Mouse (Mus musculus) ovary, postnatal 10 days (tissue): ENCODE measurements around the gene Zfp385b.
A peak's percentile ranks its signal among the peaks of the same experiment; 100 is the strongest.

Experiments
- DNase-seq: peaks from one replicate; pipeline ENCODE4 v3.0.0; 2022; ENCODE audit warnings: low spot score

The Zfp385b gene

DNA sequence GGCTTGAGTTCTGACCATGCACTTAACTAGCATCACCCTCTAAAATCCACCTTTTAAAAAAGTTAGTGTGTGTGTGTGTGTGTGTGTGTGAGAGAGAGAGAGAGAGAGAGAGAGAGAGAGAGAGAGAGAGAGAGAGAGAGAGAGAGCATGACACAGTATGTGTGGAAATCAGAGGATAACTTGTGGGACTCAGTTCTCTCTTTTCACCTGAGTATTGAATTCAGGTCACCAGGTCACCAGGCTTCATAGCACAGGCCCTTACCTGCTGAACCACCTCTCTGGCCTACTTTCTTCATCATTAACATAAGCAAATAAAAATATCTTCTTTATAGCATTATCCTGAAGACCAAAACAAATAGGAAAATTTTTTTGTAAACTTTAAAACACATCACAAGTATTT is at the start of gene Zfp385b:
TSS of gene Zfp385b (minus strand) at position 101 of the 400 bp plus-strand sequence.
- DNase-seq: no peak

- DNase-seq: no peak
Observed at GRCm38 (mm10) chr2:77863934-77864333, 44.5 kb upstream of the Zfp385b start.

DNA sequence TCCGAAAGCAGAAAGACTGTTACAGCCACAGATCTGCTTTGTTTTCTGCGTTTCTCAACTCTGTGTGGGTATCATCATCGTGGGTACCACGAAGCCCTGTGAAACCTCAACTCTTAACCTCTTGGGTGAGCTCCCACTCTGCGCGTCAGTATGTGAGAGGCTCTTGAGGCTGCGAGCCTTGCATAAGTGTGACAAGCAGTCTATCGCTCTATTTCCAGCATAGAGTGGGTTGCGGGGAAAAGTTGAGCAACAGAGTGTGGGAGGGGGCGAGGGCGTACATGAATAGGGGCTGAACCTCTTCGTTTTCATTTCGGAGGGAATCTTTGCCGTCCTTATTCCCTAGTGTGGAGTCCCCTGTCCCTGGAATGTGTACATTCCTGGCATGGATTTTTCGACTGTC is 44.1 kb upstream of the Zfp385b start:
- no peak for DNase-seq

GRCm38 (mm10) chr2:77841464-77841863 is 22.0 kb upstream of the Zfp385b start:
- DNase-seq: no peak

- DNase-seq: no peak
Observed at GRCm38 (mm10) chr2:77839587-77839986, 20.1 kb upstream of the Zfp385b start.

DNA sequence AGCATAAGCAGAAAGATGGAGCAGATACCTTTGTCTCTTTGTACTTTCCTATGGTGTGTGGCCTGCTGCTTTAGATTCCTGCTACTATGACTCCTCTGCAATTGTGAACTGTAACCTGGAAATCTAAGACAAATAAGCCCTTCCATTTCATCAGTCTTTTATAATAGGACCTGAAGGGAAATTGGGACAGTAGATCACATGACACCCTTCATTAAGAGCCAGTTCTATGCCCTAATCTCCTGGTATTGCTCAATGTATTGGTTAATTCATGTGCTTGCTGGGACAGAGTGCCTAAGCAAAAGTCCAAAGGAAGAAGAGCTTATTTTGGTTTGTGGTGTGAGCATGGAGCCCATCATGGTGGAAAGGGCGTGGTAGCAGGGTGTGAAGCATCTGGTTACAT is 19.2 kb upstream of the Zfp385b start:
- no peak for DNase-seq

DNA sequence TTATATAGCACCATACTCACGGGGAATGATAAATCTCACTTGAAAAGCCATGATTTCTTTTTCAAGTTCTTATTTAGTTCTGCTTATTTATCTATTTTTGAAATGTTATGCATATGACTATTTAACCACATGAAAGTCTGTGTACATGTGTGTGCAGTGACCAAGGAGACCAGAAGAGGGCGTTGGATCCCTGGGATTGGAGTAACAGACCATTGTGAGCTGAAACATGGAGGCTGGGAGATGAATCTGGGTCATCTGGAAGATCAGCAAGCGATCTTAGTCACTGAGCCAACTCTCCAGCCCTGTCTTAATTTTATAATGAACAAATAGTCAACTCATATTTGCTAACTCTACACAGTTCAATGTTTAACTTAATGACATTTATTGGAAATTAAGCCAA is 16.3 kb upstream of the Zfp385b start:
- no peak for DNase-seq

GRCm38 (mm10) chr2:77826133-77826828 is 6.8 kb upstream of the Zfp385b start:
- DNase-seq: no peak

DNA sequence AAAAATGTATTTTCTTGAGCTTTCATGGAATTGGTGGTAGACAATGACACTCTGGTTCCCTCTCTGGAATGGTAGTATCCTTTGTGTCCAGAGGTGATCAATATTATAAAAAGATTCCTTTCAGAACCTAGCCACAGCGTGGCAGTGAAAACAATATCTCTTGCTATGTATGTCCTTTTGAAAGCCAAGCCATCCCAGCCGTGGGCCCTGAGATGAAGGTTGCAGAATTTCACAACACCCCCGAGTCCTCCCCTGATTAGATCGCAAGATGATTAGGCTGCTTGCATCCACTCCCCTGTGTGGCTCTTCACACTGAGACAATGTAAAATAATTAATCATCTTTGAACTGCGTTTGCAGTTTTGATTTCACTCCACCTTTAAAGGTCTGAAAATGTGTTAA is 3.6 kb upstream of the Zfp385b start:
- DNase-seq: no peak

DNA sequence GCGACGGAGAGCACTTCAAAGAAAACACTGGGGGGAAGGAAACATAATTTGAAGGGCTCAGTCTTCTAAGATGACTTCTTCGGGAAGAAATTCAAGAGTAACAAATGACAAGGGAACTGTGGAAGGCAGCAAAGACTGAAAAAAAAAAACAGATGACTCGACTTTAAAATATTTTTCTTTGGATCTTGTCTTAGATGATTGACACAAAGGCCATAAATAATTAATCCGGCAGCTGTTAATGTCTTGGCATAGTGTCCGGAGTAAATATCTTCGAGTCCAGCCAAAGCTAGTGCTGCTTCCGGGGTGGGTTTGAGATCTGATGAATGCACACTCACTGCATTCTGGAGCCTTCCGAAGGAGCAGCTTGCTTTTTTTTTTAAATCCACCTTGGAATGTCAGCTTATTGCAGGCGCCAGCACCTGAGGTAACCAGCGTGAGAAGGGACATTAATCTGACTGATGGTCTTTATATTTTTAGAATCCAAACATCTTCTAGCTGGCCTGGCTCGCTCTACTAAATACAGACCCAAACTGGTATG is 2.0 kb downstream of the Zfp385b start:
- DNase-seq: no peak

GRCm38 (mm10) chr2:77816413-77817314 is 2.8 kb downstream of the Zfp385b start:
- peak; percentile 18 for DNase-seq

DNA sequence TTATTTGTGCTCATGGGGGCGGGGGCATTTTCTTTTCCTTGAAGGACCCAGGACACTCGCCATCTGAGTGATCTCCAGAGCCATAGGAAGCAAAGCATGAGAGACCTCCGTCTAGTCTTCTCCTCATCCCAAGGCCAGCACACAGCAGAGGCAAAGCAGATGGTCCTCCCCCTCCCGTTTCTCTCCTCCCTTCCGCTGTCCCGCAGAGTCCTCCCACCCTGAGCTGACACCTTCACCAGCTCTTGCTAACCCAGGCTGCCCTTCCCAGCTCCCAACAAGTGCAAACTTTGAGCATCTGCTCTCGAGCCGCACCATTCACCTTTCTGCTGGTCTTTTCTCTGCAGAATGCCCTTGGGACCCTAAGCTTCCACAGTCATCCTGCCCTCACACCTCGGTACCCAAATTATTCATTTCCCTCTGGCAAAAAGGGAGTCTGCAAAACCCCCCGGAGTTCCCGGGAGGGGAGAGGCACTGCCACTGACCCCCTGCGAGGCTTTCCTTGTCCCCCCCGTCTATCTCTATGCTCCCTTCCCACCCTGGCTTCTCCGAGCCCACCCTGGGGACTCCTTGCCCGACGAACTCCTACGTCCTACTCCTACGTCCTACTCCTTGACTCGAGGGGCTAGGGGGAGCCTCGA is 3.5 kb downstream of the Zfp385b start:
- peak; percentile 4 for DNase-seq

DNA sequence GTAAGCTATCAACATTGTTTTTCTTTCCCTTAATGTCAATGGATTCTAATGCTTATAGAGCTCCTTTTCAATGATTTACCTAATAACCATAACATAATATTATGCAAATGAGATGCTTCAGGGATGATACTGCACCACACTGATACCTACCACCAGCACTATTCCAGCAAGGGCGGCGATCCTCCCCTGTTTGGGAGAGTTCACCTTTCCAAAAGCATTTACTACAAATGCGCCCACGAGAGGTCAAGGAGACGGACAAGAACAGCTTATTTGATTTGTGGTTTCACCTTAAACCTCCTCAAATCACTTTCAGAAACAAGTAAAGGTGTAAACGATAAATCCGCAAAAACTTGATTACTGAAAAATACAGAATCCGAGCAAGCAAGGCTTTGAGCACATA is 4.5 kb downstream of the Zfp385b start:
- no peak for DNase-seq

DNA sequence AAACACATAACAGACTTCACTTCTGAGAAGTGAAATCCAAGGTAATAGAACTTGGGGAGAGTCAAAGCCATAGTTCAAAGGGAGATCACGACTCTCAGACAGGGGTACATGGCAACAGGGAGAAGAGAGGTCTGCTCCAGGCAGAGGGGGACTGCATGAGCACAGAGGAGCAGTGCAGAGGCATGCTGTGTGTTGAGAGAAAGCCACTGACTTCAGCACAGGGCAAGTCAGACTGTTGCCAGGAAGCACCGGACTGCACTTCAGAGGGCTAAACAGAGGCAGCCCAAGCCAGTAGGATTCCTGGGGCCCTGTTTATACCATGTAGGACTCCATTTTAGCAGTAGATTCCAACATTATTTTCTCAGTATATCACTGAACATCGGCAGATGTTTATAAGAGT is 6.4 kb downstream of the Zfp385b start:
- no peak for DNase-seq

GRCm38 (mm10) chr2:77810748-77811147 is 8.7 kb downstream of the Zfp385b start:
- DNase-seq: no peak

DNA sequence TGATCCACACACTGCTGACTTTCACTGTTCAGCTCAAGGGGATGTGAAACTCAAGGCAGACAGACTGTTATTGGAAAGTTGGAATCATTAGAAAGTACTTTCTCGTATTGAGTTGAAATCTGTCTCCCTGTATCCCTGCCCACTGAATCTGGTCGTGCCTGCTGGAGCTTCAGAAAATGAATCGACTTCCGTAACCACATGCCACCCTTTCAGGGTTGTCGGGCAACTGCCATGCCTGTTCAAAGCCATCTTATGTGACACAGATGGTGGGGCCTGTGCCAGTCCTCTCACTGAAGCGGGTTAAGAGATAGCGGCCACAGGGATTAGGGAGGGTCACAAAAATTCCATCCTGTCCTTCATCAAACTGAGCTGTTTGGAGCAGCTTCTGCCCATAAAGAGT is 14.7 kb downstream of the Zfp385b start:
- no peak for DNase-seq

DNA sequence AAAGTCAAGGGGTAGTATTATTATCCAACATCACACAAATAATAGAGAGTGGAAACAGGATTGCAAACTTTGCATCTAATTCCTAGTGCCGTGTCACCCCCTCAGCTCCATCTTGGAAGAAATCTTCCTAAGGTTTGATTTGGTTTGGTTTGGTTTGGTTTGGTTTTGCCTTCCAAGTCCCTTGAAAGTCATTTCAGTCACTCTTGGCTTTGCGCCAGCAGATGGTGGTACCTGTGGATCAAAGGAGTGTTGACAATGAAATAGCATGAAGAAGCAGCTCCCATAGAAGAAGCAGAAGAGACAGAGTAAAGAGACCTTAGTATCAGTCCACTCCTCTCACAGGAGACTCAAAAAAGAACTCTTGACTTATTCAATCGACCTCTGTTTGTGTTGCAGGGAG is 17.1 kb downstream of the Zfp385b start:
- DNase-seq: no peak

DNA sequence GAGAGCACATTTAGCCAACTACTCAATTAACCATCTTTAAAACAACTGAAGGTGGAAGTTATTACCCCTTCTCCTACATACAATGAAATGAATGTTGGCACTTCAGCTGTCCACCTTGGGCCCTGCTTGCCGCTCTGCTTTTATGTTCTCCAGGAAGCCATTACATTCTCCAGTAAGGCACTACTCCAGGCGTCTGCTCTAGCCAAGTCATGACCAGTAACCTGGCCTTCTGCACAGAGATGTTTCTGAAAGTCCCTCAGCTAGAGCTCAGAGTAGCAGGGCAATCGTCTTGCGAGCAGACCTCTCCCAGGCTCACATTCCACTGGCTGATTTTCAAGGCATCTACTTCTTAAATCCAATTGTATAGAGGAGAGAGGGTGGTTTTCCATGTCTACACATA is 18.0 kb downstream of the Zfp385b start:
- no peak for DNase-seq

DNA sequence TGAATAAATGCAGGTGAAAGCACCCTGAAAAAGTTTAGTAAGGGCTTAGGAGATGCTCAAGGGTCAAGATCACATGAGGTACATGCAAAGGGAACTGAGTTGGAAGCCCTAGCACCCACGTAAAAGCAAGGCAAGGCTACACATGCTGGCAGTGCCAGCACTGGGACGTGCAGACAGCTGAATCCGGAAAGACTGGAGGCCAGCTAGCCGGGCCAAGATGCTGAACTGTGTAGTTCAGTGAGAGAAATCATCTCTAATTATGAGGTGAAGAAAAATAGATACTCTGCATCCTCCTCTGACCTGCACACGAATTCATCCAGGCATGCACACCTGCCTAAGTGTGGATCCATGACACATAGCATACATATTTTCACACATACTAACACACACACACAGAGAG is 18.4 kb downstream of the Zfp385b start:
- no peak for DNase-seq

- DNase-seq: no peak
Observed at GRCm38 (mm10) chr2:77797233-77797632, 22.2 kb downstream of the Zfp385b start.

GRCm38 (mm10) chr2:77795859-77796552 is 23.4 kb downstream of the Zfp385b start:
- peak; percentile 5 for DNase-seq

- DNase-seq: no peak
Observed at GRCm38 (mm10) chr2:77790846-77791245, 28.6 kb downstream of the Zfp385b start.
